Mouse (Mus musculus): ENCODE measurements around the gene Wdr11.

Wdr11 gene

DNA sequence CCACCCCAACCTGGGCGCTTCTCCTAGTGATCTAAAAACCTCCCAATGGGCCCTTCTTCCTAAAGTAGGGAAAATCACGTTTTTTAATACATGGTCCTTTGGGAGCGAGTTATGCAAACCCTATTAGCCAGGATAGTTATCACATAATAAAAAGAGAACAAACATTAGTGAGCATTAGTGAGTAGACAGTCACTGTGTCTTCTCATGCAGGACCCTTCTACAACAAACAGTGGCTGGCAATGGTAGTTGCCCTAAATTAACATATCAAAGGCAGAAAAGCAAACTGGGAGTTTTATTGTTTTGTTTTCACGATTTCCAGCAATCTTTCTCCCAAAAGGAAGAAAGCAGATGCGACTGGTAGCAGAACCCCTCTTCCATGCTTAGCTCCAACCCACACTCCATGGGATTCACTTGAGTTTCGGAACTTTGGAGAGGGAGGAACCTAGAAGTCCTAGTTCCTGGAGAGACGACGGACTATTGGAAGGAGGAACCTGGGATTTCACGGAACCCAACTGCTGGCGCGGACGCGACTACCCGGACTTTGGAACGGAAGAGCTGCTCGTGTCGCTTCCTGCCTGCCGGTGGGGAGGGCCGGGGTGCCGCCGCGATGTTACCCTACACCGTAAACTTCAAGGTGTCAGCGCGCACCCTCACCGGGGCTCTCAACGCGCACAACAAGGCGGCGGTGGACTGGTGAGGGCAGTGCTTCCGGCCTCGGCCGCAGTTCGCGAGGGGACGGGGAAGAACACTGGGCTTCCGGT lies at the start of gene Wdr11:
Gene Wdr11 (plus strand): TSS at position 493 of the 761 bp plus-strand sequence.
- peak; percentile 79 for DNase-seq (ENCODE audit: low spot score)

- DNase-seq (ENCODE audit: low spot score), result no peak
Measured at GRCm38 (mm10) chr7:129567541-129567940, 24.1 kb upstream of the Wdr11 start.

DNA sequence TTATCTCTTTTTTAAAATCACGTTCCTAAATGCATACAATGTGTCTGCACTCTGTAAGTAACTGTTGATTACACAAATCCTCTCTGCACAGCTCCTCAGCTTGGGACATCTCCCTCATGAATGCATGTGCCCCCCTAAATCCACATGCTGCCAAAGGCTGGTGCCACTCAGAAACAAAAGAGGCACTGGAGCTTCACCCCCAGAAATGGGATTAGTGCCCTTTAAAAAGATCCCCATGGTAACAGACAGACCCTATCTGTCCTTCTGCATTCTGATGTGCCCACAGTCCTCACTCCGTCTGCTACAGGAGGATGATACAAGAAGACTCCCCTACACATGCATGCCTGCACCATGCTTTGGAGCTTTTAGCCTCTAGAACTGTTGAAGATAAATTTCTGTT lies 23.3 kb upstream of the Wdr11 start:
- no peak for DNase-seq (ENCODE audit: low spot score)

DNA sequence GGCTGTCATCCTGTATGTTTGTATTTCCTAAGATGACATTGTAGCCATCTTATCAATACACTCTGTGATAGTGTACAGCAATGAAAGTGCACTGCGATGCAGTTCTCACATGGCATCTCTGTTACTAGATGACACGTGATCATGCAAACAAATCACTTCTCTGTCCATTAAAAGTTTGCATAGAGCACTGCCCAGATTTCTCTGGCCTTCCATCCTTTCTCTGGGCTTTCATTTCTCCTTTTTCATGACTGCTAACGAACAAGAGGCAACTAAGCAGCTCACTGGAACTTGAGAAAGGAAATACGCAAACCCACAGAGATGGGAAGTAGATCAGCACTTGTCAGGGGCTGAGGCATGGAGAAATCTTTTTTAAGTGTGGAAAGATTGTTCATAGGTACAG lies 17.2 kb upstream of the Wdr11 start:
- no peak for DNase-seq (ENCODE audit: low spot score)

- no peak for DNase-seq (ENCODE audit: low spot score)
Measured at GRCm38 (mm10) chr7:129575110-129575784, 16.4 kb upstream of the Wdr11 start.

- DNase-seq (ENCODE audit: low spot score), result no peak
Measured at GRCm38 (mm10) chr7:129592132-129592745, 576 bp downstream of the Wdr11 start.

DNA sequence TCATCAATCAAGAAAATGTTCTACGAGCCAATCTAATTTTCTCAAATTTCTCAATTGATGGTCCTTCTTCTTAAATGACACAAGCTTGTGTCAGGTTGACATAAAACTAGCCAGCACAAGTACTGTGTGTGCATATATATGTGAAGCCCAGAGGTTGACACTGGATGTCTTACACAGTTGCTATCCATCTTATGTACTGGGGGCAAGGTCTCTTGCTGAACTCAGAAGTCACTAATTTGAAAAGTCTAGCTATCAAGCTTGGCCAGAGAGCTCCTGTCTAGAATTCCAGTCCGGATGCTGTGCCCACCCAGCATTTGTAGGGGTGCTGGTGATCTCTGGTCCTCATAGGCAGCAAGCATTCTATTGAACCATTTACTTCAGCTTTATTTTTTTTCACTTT lies 5.5 kb downstream of the Wdr11 start:
- DNase-seq (ENCODE audit: low spot score), result no peak

DNA sequence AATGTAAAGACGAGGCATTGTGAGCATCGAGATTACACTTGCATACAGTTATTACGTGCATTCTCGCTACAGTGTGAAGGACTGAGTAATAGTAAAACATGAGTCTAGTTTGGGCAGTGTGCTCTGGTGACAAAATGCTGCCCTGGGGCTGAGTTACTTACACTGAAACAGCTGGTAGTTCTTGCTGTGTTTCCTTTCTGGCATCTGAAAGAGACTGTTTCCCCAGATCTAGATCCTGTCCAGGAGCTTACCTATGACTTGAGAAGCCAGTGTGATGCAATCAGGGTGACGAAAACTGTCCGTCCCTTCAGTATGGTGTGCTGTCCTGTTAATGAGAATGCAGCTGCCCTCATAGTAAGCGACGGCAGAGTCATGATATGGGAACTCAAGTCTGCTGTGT lies 14.6 kb downstream of the Wdr11 start:
- no peak for DNase-seq (ENCODE audit: low spot score)

GRCm38 (mm10) chr7:129621141-129621540 lies 29.5 kb downstream of the Wdr11 start:
- DNase-seq (ENCODE audit: low spot score), result no peak

- no peak for DNase-seq (ENCODE audit: low spot score)
Measured at GRCm38 (mm10) chr7:129630351-129630750, 38.7 kb downstream of the Wdr11 start.

DNA sequence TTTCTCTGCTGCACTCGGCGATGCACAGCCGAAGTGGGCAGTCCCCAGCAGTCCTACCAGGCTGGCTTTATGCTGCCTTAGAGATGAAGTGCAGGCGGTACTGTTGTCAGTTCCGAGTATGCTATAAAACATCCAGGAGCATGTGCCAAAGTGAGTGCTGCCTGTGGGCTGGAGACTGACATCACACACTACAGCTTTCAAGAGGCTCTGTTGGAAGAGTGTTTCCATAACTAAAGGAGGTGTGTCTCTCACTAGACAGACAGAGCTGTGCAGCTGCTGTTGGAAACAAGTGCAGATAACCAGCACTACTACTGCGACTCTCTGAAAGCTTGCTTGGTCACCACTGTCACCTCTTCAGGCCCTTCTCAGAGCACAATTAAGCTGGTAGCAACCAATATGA lies 39.8 kb downstream of the Wdr11 start:
- no peak for DNase-seq (ENCODE audit: low spot score)

DNA sequence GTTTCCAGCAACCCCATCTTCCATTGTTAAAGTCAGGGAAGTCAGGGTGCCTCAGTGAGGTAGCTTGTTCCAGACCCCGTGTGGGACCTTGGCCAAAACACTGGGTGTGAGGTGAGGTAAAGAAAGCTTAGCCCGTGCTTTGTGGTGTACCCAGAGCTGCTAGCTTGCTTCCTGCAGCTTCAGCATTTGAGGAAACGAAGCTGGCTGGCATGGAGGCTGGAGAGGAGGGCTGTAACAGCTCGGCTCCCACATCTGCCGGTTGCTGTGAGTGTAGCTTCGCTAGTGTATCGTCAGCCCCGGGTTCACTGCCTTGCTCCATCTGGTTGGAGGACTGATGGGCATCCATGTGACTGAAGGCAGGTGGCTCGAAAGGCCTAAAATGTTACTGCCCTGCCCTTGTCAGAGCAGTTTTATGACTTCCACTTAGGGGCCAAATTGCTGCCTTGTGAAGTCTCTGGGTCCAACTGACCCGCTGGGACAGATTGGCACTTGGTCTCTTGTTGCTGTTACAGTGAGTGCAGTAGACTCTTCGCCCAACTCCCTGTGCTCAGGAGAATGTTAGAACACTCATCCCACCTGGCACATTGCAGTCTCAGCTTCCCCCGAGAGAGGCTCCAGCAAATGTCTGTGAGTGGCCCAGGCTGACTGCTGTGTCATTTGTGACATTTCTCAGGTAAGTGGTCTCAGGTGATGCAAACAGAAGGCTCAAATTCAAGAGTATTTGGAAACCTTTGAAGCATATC lies 44.4 kb downstream of the Wdr11 start:
- DNase-seq (ENCODE audit: low spot score), result no peak

GRCm38 (mm10) chr7:129636992-129637391 lies 45.3 kb downstream of the Wdr11 start:
- DNase-seq (ENCODE audit: low spot score), result no peak

- no peak for DNase-seq (ENCODE audit: low spot score)
Measured at GRCm38 (mm10) chr7:129637906-129638475, 46.3 kb downstream of the Wdr11 start.

GRCm38 (mm10) chr7:129639006-129639405 lies 47.3 kb downstream of the Wdr11 start:
- no peak for DNase-seq (ENCODE audit: low spot score)

- DNase-seq (ENCODE audit: low spot score), result no peak
Measured at GRCm38 (mm10) chr7:129639833-129640232, 48.2 kb downstream of the Wdr11 start.

DNA sequence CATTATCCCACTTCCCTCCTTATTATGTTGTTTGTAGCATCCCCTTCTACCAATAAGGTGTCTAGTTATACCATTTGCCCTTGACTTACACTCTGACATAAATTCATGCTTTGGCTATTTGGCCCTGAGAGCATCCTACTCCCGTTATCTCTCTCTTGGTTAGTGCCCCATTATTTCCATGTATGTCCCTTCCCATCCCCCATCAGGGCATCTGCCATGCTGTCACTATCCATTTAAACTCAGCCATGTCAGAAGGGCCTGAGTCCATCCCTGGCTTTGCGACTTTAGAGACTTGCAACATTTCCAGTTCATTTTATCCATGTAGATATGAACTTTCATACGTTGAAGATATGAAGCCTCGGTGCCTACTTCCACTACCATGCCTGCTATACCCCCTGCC lies 51.6 kb downstream of the Wdr11 start:
- no peak for DNase-seq (ENCODE audit: low spot score)

DNA sequence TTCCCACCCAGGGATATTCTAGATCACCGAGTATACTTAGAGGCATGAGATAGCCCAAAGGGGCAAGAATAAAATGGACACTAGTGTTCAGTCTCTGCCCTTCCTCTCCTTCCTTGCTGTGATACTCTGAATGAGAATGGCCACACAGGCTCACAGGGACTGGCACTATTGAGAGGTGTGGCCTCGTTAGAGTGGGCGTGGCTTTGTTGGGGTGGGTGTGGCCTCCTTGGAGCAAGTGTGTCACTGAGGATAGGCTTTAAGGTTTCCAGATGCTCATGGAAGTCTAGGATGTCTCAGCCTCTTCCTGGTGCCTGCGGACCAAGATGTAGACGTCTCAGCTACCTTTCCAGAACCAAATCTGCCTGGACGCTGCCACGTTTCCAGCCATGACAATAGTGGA lies 56.1 kb downstream of the Wdr11 start:
- peak; percentile 64 for DNase-seq (ENCODE audit: low spot score)

- peak; percentile 94 for DNase-seq (ENCODE audit: low spot score)
Measured at GRCm38 (mm10) chr7:129648938-129649337, 57.3 kb downstream of the Wdr11 start.

GRCm38 (mm10) chr7:129650717-129651116 lies 59.1 kb downstream of the Wdr11 start:
- DNase-seq (ENCODE audit: low spot score), result no peak

GRCm38 (mm10) chr7:129651781-129652180 lies 60.1 kb downstream of the Wdr11 start:
- DNase-seq (ENCODE audit: low spot score), result no peak

DNA sequence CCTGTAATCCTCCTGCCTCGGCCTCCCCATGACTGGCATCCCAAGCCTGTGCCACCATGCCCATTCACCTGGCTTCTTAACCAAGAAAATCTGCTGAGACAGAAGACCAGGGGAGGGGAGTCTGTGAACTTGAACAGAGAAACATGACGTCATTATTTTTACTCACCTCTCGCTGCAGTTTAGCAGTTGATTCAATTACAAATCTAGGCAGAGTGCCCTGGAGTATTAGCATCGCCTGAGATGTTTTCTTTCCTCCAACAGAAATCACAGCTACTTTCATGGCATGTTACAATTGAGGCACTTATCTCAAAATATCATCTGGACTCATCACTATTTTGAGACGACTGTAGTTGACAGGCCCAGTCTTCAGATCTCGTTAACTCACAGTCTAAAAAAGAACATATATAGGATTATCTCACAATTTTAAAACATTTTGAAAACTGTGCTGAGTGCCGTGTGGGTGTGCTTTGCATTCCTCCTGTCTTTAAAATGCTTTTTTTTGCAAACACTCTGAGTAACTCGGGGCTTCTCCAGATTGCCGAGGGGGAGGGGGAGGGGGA lies 61.3 kb downstream of the Wdr11 start:
- DNase-seq (ENCODE audit: low spot score), result no peak
